Mouse (Mus musculus) heart, embryonic 11.5 days (tissue): ENCODE data around the gene Hmga1. TPM values are rescaled to one million over a fixed set of nuclear protein-coding genes. Genes with fewer than 3 reads are reported as not detected.

Source experiments
- ATAC-seq: fragments of 200-750 bp; cut with Nextera tagmentation; replicated peaks from 2 replicates; pipeline ENCODE4 v1.8.0; 2017; ENCODE audit warnings: moderate library complexity; ENCODE audit not compliant: insufficient number of reproducible peaks, low FRiP score, low TSS enrichment
- H3K27ac ChIP-seq: fragments of 300-500 bp; sonication (generic); 2 replicates; pipeline ENCODE4 v1.5.1; 2014; ENCODE audit warnings: mild to moderate bottlenecking, low read depth, low read length
- H3K27me3 ChIP-seq: fragments of 300-500 bp; sonication (generic); 2 replicates; pipeline ENCODE4 v1.6.1; 2014; ENCODE audit warnings: mild to moderate bottlenecking, low read length, mixed read lengths; ENCODE audit not compliant: control insufficient read depth, insufficient read depth
- H3K36me3 ChIP-seq: fragments of 300-500 bp; sonication (generic); 2 replicates; pipeline ENCODE4 v1.6.1; 2014; ENCODE audit warnings: mild to moderate bottlenecking, low read length, moderate library complexity, mixed read lengths; ENCODE audit not compliant: control insufficient read depth, insufficient read depth
- H3K4me1 ChIP-seq: fragments of 300-500 bp; sonication (generic); 2 replicates; pipeline ENCODE4 v1.6.1; 2014; ENCODE audit warnings: low read length; ENCODE audit not compliant: control insufficient read depth, insufficient read depth
- H3K4me2 ChIP-seq: fragments of 300-500 bp; sonication (generic); 2 replicates; pipeline ENCODE4 v1.6.1; 2014; ENCODE audit warnings: mild to moderate bottlenecking, moderate library complexity
- H3K4me3 ChIP-seq: fragments of 300-500 bp; sonication (generic); 2 replicates; pipeline ENCODE4 v1.5.1; 2014; ENCODE audit warnings: low read depth, low read length
- H3K9ac ChIP-seq: fragments of 300-500 bp; sonication (generic); 2 replicates; pipeline ENCODE4 v1.6.1; 2014; ENCODE audit warnings: mild to moderate bottlenecking, low read depth, low read length, moderate library complexity
- H3K9me3 ChIP-seq: fragments of 300-500 bp; sonication (generic); replicated peaks from 2 replicates; pipeline ENCODE4 v1.6.1; 2016; ENCODE audit warnings: low read length; ENCODE audit not compliant: control insufficient read depth
- WGBS: fragments of 180-500 bp; shearing (Covaris S2); extraction: QIAGEN DNeasy Blood & Tissue Kit; methylation state at CpG from one replicate; pipeline ENCODE4 v1.1.7; 2014; ENCODE audit not compliant: insufficient replicate concordance; 5-methylcytosine and 5-hydroxymethylcytosine counted together
- polyA plus RNA-seq: library from polyadenylated mRNA; unstranded; fragments of >200 nt; fragmentation: Nextera tagmentation; extraction: Ambion mirVana; gene quantifications from 2 replicates; pipeline ENCODE4 v1.2.1, GENCODE M21; 2014

The Hmga1 gene
- polyA plus RNA-seq, 1 experiment from 2014 or later, result 278 TPM

GRCm38 (mm10) chr17:27583185-27583894 lies 27.0 kb downstream of the Hmga1 start:
- 83% methylated on average over 13 of the region's 13 CpGs for WGBS
- no peak overlapping the region for H3K4me2 ChIP-seq
- no peak overlapping the region for H3K4me3 ChIP-seq
- H3K27me3 ChIP-seq, result no peaks in the 10 kb centered on the region
- no peak overlapping the region for H3K9ac ChIP-seq
- peaks cover 35% of the 10 kb centered on the region for H3K36me3 ChIP-seq
- H3K4me1 ChIP-seq, result peaks cover 23% of the 10 kb centered on the region
- no peaks in the 10 kb centered on the region for H3K9me3 ChIP-seq
- no peak for ATAC-seq
- no peak overlapping the region for H3K27ac ChIP-seq

GRCm38 (mm10) chr17:27586661-27587060 lies 30.4 kb downstream of the Hmga1 start:
- peaks cover 55% of the 10 kb centered on the region for H3K4me1 ChIP-seq
- peaks cover 13% of the 10 kb centered on the region for H3K36me3 ChIP-seq
- 46% methylated on average over 9 of the region's 9 CpGs for WGBS
- no peak overlapping the region for H3K4me3 ChIP-seq
- H3K27me3 ChIP-seq, result no peaks in the 10 kb centered on the region
- H3K9ac ChIP-seq, result no peak overlapping the region; the same call in 1 of the 2 replicates
- H3K9me3 ChIP-seq, result no peaks in the 10 kb centered on the region
- 0 out of 2 replicates have a peak, but pooled peaks have one; percentile 28 for ATAC-seq
- H3K27ac ChIP-seq, result peak overlapping the region; percentile 50
- no peak overlapping the region for H3K4me2 ChIP-seq

DNA sequence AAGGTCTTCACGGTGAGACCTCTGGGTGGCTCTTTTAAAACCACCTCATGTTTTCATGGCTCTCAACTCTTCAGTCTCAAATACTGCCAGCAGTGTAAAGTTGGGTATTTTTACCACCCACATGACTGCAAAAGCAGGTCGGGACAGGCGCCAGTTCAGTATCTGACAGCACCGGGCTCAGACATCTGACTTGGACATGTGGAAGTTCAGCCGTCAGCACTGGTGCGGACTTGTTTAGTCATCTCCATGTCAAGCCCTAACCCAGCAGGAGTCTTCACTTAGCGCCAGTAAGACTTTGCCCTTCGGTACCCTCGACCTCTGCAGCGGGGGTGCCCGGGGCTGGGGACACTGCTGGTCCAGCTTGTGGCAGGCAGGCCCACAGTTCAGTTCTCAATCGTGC lies 31.0 kb downstream of the Hmga1 start:
- peaks cover 13% of the 10 kb centered on the region for H3K36me3 ChIP-seq
- peak overlapping the region; percentile 50 for H3K27ac ChIP-seq
- H3K4me1 ChIP-seq, result peaks cover 58% of the 10 kb centered on the region
- no peak overlapping the region for H3K4me2 ChIP-seq
- H3K9me3 ChIP-seq, result no peaks in the 10 kb centered on the region
- no peaks in the 10 kb centered on the region for H3K27me3 ChIP-seq
- WGBS, result 50% methylated on average over 12 of the region's 12 CpGs
- peak; percentile 37 for ATAC-seq
- no peak overlapping the region; the same call in 1 of the 2 replicates for H3K9ac ChIP-seq
- no peak overlapping the region for H3K4me3 ChIP-seq

GRCm38 (mm10) chr17:27588231-27588630 lies 31.9 kb downstream of the Hmga1 start:
- H3K4me2 ChIP-seq, result no peak overlapping the region
- H3K4me3 ChIP-seq, result no peak overlapping the region
- peaks cover 56% of the 10 kb centered on the region for H3K4me1 ChIP-seq
- H3K27me3 ChIP-seq, result no peaks in the 10 kb centered on the region
- H3K36me3 ChIP-seq, result peaks cover 12% of the 10 kb centered on the region
- no peaks in the 10 kb centered on the region for H3K9me3 ChIP-seq
- 57% methylated on average over 8 of the region's 8 CpGs for WGBS
- 0 out of 2 replicates have a peak overlapping the region, but pooled peaks have one; percentile 2 for H3K9ac ChIP-seq
- H3K27ac ChIP-seq, result peak overlapping the region; percentile 50; the same call in 1 of the 2 replicates
- ATAC-seq, result no peak

- ATAC-seq, result no peak
- peaks cover 75% of the 10 kb centered on the region for H3K4me1 ChIP-seq
- WGBS, result 88% methylated on average over 12 of the region's 12 CpGs
Measured at GRCm38 (mm10) chr17:27591826-27592564, 35.7 kb downstream of the Hmga1 start.

DNA sequence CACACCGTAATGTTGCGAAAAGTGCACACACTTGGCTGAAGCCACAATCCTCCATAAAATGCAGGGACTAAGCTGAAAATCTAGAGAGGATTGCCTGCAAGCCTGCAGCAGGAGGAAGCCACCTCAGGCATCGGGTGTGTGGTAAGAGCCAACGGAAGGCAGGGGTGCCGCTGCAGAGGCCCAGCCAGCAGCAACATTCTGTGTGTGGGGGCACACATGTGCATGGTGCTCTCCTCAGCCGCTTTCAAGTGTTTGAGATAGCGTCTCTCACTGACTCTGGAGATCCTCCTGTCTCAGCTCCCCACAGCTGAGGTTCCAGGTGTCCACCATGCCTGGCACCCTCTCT lies 36.2 kb downstream of the Hmga1 start:
- peaks cover 71% of the 10 kb centered on the region for H3K4me1 ChIP-seq

More at GRCm38 (mm10) chr17:27591826-27592564, 35.7 kb downstream of the Hmga1 start:
- H3K4me3 ChIP-seq, result no peak overlapping the region
- no peaks in the 10 kb centered on the region for H3K9me3 ChIP-seq
- no peaks in the 10 kb centered on the region for H3K27me3 ChIP-seq
- H3K9ac ChIP-seq, result no peak overlapping the region
- H3K27ac ChIP-seq, result peak overlapping the region; percentile 3; the same call in 1 of the 2 replicates
- H3K4me2 ChIP-seq, result no peak overlapping the region
- H3K36me3 ChIP-seq, result peaks cover 21% of the 10 kb centered on the region

DNA sequence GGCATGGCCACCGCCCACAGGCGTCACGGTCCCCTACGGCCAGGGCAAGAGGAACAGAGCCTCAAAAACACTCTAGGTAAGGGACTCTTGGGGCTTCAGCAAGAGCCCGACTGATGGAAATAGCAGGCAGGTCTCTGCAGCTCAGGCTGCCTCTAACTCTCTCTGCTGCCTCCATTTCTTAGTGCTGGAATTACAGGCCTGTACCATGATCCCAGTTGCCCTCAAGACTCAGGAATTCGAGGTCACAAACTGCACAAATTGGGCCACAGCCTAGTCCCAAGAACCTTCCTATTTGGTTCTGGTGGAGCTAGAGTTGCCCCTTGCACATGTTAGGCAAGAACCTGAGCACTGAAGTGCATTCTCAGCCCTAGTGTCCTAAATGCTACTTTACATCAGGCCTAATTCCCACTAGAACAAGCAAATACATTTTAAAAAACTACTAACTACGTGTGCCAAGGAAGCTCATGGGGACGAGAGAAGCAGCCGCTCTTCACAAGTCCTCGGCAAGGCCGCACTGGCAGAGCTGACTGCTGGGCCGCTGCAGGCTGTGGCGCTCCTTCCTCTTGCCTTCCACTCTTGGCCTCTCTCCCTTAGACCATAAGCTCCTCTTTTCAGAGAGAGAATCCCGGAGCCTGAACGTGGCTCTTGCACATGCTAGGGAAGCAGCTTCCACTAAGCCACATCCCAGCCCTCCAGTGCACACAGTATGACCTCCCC lies 39.5 kb downstream of the Hmga1 start:
- Histone ChIP-seq H3K4me3 (no peak overlapping the region), H3K4me2 (no peak overlapping the region), H3K4me1 (peaks cover 51% of the 10 kb centered on the region), H3K27me3 (no peaks in the 10 kb centered on the region), H3K9me3 (no peaks in the 10 kb centered on the region), H3K9ac (no peak overlapping the region), H3K27ac (peak overlapping the region; percentile 91), H3K36me3 (peaks cover 21% of the 10 kb centered on the region)
- peak; percentile 2; the same call in 1 of the 2 replicates for ATAC-seq
- 64% methylated on average over 15 of the region's 15 CpGs for WGBS

More for the DNA sequence above, 36.2 kb downstream of the Hmga1 start:
- no peak for ATAC-seq
- no peaks in the 10 kb centered on the region for H3K9me3 ChIP-seq
- peaks cover 21% of the 10 kb centered on the region for H3K36me3 ChIP-seq
- 92% methylated on average over 7 of the region's 7 CpGs for WGBS
- no peak overlapping the region for H3K4me2 ChIP-seq
- no peaks in the 10 kb centered on the region for H3K27me3 ChIP-seq
- H3K9ac ChIP-seq, result no peak overlapping the region
- H3K27ac ChIP-seq, result no peak overlapping the region
- no peak overlapping the region for H3K4me3 ChIP-seq

- ATAC-seq, result peak; percentile 51
- peak overlapping the region; percentile 91 for H3K27ac ChIP-seq
Measured at GRCm38 (mm10) chr17:27596376-27597190, 40.3 kb downstream of the Hmga1 start.

More at GRCm38 (mm10) chr17:27596376-27597190, 40.3 kb downstream of the Hmga1 start:
- 51% methylated on average over 21 of the region's 21 CpGs for WGBS
- Histone ChIP-seq H3K9ac (peak overlapping the region; percentile 55), H3K36me3 (peaks cover 21% of the 10 kb centered on the region), H3K4me3 (no peak overlapping the region), H3K9me3 (no peaks in the 10 kb centered on the region), H3K4me1 (peaks cover 52% of the 10 kb centered on the region), H3K4me2 (peak overlapping the region; percentile 40), H3K27me3 (no peaks in the 10 kb centered on the region)
